Mouse (Mus musculus) activated CD4-positive, CD25-positive, alpha-beta regulatory T cell, adult 9 weeks (primary cell): ENCODE measurements around the gene Galm. TPM values are rescaled to one million over a fixed set of nuclear protein-coding genes. Genes with fewer than 3 reads are reported as not detected.

ENCODE experiments used
- polyA plus RNA-seq: library from polyadenylated mRNA; unstranded; fragments of 100-300 nt; shearing (Covaris generic); gene quantifications from one replicate; pipeline ENCODE4 v1.2.1, GENCODE M21; 2017

Gene Galm
- polyA plus RNA-seq: 67.6 TPM

GRCm38 (mm10) chr17:80127331-80128251 is at the start of gene Galm:
Gene Galm (plus strand): TSS chr17:80127471.

DNA sequence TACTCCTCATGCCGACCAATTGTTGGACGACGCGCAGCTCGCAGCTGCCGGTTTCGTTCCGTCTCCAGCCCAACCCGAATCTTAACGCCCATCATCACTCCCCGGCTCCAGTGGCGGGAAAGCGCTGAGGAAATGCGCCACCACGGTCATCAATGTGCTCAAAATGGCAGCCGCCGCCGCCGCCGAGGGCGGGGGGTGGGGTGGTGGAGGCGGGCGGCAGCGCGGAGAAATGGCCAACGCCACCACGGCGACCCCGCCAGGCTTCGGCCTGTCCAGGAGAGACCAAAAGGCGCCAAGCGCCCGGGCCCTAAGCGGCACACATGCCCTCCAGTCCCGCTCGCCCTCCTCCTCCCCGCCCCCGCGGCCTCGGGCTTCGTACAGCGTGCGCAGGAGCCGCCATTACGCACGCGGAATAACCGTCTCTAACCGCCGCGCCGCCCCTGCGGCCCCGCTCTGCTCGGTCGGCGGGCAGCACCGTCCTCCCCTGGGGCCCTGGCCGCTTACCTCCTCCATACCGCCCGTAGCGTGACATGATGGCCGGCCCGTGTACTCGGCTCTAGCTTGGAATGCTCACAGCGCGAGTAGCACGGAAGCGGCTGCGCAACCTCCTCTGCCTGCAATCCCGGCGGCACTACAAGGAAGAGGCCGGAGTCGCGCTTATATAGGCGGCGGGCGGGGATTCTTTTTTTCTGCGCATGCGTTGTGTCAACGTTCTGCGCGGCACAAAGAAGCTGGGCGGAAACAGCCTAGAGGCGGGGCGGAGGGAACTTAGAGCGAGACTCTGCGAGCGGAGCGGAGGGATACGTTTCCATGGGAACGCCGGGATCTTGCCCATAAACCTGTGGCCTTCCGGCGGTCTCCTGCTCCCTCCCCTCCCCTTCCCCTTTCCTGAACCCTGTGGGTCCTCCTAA is 79.7 kb downstream of the Galm start, which contains the start of the genes Srsf7 and Ttc39d:
Srsf7 (minus strand) TSS at position 637 of the 911 bp plus-strand sequence.
Ttc39d (plus strand) TSS at position 790 of the 911 bp plus-strand sequence.

GRCm38 (mm10) chr17:80224326-80225116 is 97.2 kb downstream of the Galm start, which contains the start of gene Gemin6:
Gene Gemin6 (plus strand): TSS chr17:80224441.

Other genes with a start within 250 kb of the Galm start
- gene Atl2, start 231.3 kb upstream of the Galm start, polyA plus RNA-seq: 26.6 TPM
- 42.2 TPM for gene Hnrnpll, start 65.1 kb upstream of the Galm start, polyA plus RNA-seq
- 553 TPM for gene Srsf7, start 79.8 kb downstream of the Galm start, polyA plus RNA-seq
- gene Ttc39d, start 80.0 kb downstream of the Galm start, polyA plus RNA-seq: not detected
- 14.2 TPM for gene Gemin6, start 97.0 kb downstream of the Galm start, polyA plus RNA-seq
- 3.3 TPM for gene Morn2, start 162.7 kb downstream of the Galm start, polyA plus RNA-seq
- 34.1 TPM for gene Dhx57, start 163.0 kb downstream of the Galm start, polyA plus RNA-seq
- not detected for gene Arhgef33, start 179.9 kb downstream of the Galm start, polyA plus RNA-seq
- not detected for gene Gm10190, start 246.1 kb downstream of the Galm start, polyA plus RNA-seq